Mouse (Mus musculus) urinary bladder, postnatal 25 days (tissue): ENCODE results near the gene Bcdin3d.

Experiments used
- DNase-seq: peaks from one replicate; pipeline ENCODE4 v3.0.0; 2022; ENCODE audit warnings: low spot score

Bcdin3d gene

DNA sequence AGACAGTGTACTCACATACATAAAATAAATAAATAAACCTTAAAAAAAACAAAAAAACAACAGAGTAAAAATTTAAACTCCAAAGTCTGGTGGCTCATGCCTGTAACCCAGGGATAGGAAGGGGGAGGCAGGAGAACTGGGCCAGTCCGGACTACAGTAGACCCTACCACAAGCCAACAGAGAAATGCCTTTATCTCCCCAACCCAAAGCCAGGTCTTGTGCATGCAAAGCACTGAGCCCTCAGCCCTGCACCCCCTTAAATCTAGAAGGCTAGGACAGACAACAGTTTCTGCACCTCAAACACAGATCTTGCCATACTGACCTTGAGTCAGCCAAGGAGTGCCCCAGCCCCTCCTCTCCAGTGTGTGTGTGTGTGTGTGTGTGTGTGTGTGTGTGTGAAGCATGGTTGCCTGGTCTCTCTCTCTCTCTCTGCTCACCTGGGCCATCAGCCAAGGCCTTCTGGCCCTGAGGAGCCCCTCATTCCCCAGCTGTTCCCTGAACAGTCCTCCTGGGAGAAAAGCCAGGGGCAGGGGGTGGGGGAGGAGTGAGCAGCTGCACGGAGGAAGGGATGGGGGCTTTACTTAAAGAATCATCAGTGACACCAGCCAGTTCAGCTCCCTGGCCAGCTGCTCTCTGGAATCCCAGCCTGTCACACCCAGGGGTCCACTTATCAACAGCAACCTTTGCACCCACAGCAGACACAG, 34.3 kb downstream of the Bcdin3d start:
- no peak for DNase-seq

GRCm38 (mm10) chr15:99438966-99439698, 35.4 kb downstream of the Bcdin3d start:
- no peak for DNase-seq

DNA sequence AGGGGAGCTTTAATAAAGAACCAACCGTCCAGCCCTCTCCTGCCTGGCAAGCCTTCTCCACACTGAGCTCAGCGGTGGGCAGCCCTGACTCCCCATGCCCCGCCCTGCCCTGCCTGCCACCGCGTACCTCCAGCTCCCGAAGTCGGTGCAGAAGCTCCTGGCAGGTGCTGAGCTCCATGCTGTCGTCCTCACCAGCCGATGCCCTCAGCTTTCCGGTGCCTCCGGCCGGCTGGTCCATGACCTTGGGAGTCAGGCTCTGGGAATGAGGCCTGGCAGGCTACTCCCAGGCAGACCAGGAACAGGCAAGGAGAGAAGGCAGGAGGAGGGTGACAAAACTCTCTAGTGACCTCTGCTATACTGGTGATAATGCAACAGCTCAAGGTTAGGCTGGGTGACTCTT, 40.6 kb downstream of the Bcdin3d start:
- no peak for DNase-seq

- no peak for DNase-seq
Measured at GRCm38 (mm10) chr15:99433081-99433718, 41.3 kb downstream of the Bcdin3d start.

DNA sequence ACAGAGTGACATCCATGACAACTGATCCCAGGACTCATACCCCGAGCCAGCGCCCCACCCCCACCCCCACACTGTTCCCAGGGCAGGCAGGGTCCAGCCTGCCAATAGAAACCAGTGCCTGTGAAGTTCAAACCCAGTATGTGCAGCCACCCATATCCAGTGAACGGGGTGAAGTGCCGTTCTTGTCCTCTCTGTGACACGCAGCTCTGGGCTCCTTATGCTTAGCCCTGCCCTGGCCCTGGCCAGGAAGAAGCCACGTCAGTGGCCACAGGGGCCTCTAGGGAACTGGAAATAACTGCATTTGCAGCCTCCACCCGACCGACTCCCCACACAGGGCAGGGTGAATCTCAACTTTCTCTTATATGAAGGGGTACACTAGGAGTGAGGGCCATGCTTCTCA, 42.6 kb downstream of the Bcdin3d start:
- no peak for DNase-seq

GRCm38 (mm10) chr15:99431504-99431903, 43.0 kb downstream of the Bcdin3d start:
- no peak for DNase-seq

DNA sequence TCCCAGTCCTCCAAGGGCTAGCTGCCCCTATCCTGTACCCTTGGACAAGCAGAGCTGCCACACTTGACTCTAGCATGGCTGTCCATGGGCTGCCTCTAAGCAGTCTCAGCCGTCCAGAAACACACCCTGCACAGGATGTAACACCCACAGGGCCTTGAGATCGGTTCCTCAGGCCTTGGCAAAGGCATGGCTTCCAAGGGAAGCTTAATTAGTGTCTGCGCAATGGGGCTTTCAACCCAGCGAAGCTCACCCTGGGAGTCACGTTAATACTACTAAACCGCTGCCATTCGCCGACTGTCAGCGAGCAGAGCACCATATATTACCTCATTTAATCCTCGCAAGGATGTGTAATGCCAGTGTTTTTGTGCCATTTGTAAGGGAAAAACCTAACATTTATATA, 43.5 kb downstream of the Bcdin3d start:
- DNase-seq = no peak

- no peak for DNase-seq
Measured at GRCm38 (mm10) chr15:99430394-99430793, 44.1 kb downstream of the Bcdin3d start.

GRCm38 (mm10) chr15:99423884-99424283, 50.6 kb downstream of the Bcdin3d start:
- no peak for DNase-seq

GRCm38 (mm10) chr15:99423131-99423530, 51.4 kb downstream of the Bcdin3d start:
- DNase-seq = no peak

- DNase-seq = no peak
Measured at GRCm38 (mm10) chr15:99422551-99422950, 52.0 kb downstream of the Bcdin3d start.

DNA sequence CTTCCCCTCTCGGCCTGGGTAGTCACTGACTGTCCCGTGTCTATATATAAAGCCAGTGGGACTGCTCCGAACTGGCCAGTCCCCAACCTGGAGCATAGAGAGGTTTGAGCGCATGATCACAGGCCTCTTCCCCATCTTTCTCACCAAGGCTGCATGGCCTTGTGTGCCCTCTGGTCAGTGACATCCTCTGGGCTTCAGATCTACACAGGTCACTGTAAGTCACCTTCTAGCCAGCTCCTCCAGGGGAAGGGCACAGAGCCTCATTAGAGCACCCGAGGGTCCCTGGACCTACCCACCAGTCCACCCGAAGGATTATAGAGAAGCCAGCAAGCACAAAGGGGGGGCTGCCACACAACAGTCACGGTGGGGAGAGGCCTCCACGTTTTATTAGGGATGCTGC, 52.9 kb downstream of the Bcdin3d start:
- DNase-seq = no peak

DNA sequence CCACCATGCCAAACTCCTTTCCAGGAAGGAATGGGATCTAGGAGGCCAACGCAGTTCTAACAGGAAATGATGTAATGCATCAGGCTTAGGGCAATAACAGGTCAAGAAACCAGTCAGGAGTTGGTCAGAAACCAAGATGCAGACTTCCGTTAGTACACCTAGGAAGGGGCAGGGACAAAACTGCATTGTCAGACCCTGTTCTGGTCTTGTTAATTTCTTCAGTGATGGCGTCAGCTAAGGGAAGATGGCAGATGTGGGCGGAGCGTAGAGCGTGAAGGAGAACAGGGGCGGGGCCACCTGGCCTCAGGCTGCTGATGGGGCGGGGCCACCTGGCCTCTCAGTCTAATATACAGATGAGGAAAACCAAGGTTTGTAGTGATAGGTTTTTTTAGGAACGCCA, 53.4 kb downstream of the Bcdin3d start:
- no peak for DNase-seq

DNA sequence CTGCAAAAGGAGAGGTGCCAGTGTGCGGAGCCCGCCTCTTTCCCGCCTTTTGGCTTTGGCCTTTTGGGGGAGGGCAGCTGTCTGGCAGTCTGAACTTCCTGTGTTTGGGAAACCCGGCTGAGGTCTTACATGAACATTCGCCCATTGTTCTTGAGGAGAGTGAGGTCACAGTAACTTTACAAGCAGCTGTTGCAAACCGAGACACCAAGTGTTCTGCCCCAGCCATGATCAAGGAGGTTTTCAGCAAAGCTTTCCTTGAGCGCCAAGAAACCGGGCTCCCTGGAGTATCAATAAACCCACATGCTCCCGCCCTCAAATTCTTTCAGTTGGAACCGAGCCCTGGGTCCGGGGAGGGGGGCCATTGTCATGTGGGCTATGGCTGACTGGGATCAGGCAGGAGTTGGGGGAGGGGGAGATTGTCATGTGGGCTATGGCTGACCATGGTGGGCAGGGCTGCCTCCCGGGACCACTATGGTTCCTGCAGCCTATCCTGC, 54.0 kb downstream of the Bcdin3d start:
- peak; percentile 49 for DNase-seq

- DNase-seq = no peak
Measured at GRCm38 (mm10) chr15:99420101-99420500, 54.4 kb downstream of the Bcdin3d start.
